Mouse (Mus musculus) inflammation-experienced regulatory T-cells, adult 6 months (primary cell): Measurements from ENCODE around the gene Atp6ap2. TPM values are rescaled to one million over a fixed set of nuclear protein-coding genes. Genes with fewer than 3 reads are reported as not detected.

Source experiments
- polyA plus RNA-seq, 3 experiments: library from polyadenylated mRNA; unstranded; fragments of 100-300 nt; shearing (Covaris generic); gene quantifications; one replicate each; pipeline ENCODE4 v1.2.1; 2017

The Atp6ap2 gene
- polyA plus RNA-seq, 3 experiments from 2014 or later: 64.5 to 73.0 (median 68.4) TPM

Other genes with a start within 250 kb of the Atp6ap2 start
- 10 to 100 TPM; 53.7 to 66.6 (median 54.6) TPM for gene 1810030O07Rik, start 85.9 kb downstream of the Atp6ap2 start, polyA plus RNA-seq
- gene Med14, start 174.3 kb downstream of the Atp6ap2 start, polyA plus RNA-seq: 10 to 100 TPM; 10.8 to 11.8 (median 11.1) TPM